Mouse (Mus musculus) MEL (cell line): ENCODE results near the gene Fbln2. TPM values are rescaled to one million over a fixed set of nuclear protein-coding genes. Genes with fewer than 3 reads are reported as not detected.

ENCODE experiments used
- DNase-seq: peaks from one replicate; pipeline ENCODE4 v3.0.0; 2011; ENCODE audit warnings: low read depth, low spot score
- H3K27ac ChIP-seq: 2 replicates; pipeline ENCODE4 v1.5.1; 2012; ENCODE audit warnings: low read depth, mild to moderate bottlenecking, control low read depth, low read length, moderate library complexity; ENCODE audit not compliant: control insufficient read depth
- H3K27me3 ChIP-seq, 2 experiments: fragments of 150-350 bp in 1 of 2; sonication (generic) in 1 of 2; 2 replicates each; pipeline ENCODE4 v1.6.1; 2012; ENCODE audit warnings: low read length in 2 of 2, mild to moderate bottlenecking in 2 of 2, improper control_type of control experiment in 1 of 2, moderate library complexity in 1 of 2; ENCODE audit not compliant: insufficient read depth in 2 of 2, control insufficient read depth in 1 of 2
- H3K36me3 ChIP-seq, 2 experiments: 2 replicates each; pipeline ENCODE4 v1.6.1; 2012 to 2014; ENCODE audit warnings: low read length in 2 of 2, improper control_type of control experiment in 1 of 2, inconsistent platforms in 1 of 2, mild to moderate bottlenecking in 1 of 2; ENCODE audit not compliant: insufficient read depth in 2 of 2, control insufficient read depth in 1 of 2
- H3K4me1 ChIP-seq, 2 experiments: fragments of 150-350 bp in 1 of 2; sonication (generic) in 1 of 2; 2 replicates each; pipeline ENCODE4 v1.6.1; 2012; ENCODE audit warnings: low read length in 2 of 2, improper control_type of control experiment in 1 of 2, mild to moderate bottlenecking in 1 of 2; ENCODE audit not compliant: insufficient read depth in 2 of 2, control insufficient read depth in 1 of 2
- H3K4me3 ChIP-seq, 2 experiments: fragments of 150-350 bp in 1 of 2; sonication (generic) in 1 of 2; 2 replicates each; pipeline ENCODE4 v1.5.1; 2012; ENCODE audit warnings: low read depth in 2 of 2, low read length in 2 of 2, mild to moderate bottlenecking in 2 of 2, moderate library complexity in 2 of 2, control low read depth in 1 of 2, improper control_type of control experiment in 1 of 2; ENCODE audit not compliant: control insufficient read depth in 1 of 2, insufficient read depth in 1 of 2
- H3K79me2 ChIP-seq: 2 replicates; pipeline ENCODE4 v1.6.1; 2012; ENCODE audit warnings: mild to moderate bottlenecking, low read length, moderate library complexity; ENCODE audit not compliant: control insufficient read depth, poor library complexity, insufficient read depth
- H3K9ac ChIP-seq: 2 replicates; pipeline ENCODE4 v1.6.1; 2012; ENCODE audit warnings: low read depth, mild to moderate bottlenecking, control low read depth, low read length, moderate library complexity; ENCODE audit not compliant: control insufficient read depth, poor library complexity, severe bottlenecking
- H3K9me3 ChIP-seq: fragments of 150-350 bp; sonication (generic); replicated peaks from 2 replicates; pipeline ENCODE4 v1.6.1; 2012; ENCODE audit warnings: mild to moderate bottlenecking, low read length, improper control_type of control experiment, moderate library complexity; ENCODE audit not compliant: insufficient read depth
- BHLHE40 ChIP-seq: IDR thresholded peaks from 2 replicates; pipeline ENCODE4 v1.6.1; 2012; ENCODE audit warnings: low read depth, mild to moderate bottlenecking, inconsistent platforms, low read length, improper control_type of control experiment, borderline replicate concordance
- CTCF ChIP-seq, 3 experiments: IDR thresholded peaks in 2 of 3; conservative IDR thresholded peaks in 1 of 3; 2 replicates each; pipeline ENCODE4 v1.5.1; 2011 to 2012; ENCODE audit warnings: low read length in 3 of 3, low read depth in 2 of 3, mild to moderate bottlenecking in 2 of 3, improper control_type of control experiment in 1 of 3, inconsistent platforms in 1 of 3, mixed read lengths in 1 of 3, moderate library complexity in 1 of 3; ENCODE audit not compliant: control insufficient read depth in 1 of 3, insufficient read depth in 1 of 3, poor library complexity in 1 of 3, severe bottlenecking in 1 of 3
- ETS1 ChIP-seq: IDR thresholded peaks from 2 replicates; pipeline ENCODE4 v1.6.1; 2012; ENCODE audit warnings: low read depth, mild to moderate bottlenecking, inconsistent platforms, low read length, improper control_type of control experiment, moderate library complexity
- GABPA ChIP-seq: IDR thresholded peaks from 2 replicates; pipeline ENCODE4 v1.6.1; 2012; ENCODE audit warnings: low read depth, mild to moderate bottlenecking, inconsistent platforms, low read length, improper control_type of control experiment, moderate library complexity
- JUND ChIP-seq: IDR thresholded peaks from 2 replicates; pipeline ENCODE4 v1.6.1; 2011; ENCODE audit warnings: low read depth, mild to moderate bottlenecking, improper control_type of control experiment, low read length
- KAT2A ChIP-seq: conservative IDR thresholded peaks from 2 replicates; pipeline ENCODE4 v1.6.1; 2012; ENCODE audit warnings: low read depth, low read length, improper control_type of control experiment, inconsistent platforms
- MAX ChIP-seq: IDR thresholded peaks from 2 replicates; pipeline ENCODE4 v1.6.1; 2011; ENCODE audit warnings: low read length, improper control_type of control experiment
- MXI1 ChIP-seq: IDR thresholded peaks from 2 replicates; pipeline ENCODE4 v1.6.1; 2011; ENCODE audit warnings: mild to moderate bottlenecking, low read depth, low read length, improper control_type of control experiment
- MYB ChIP-seq: IDR thresholded peaks from 2 replicates; pipeline ENCODE4 v1.6.1; 2011; ENCODE audit warnings: mild to moderate bottlenecking, low read depth, low read length, improper control_type of control experiment
- POLR2A ChIP-seq, 2 experiments: IDR thresholded peaks; 2 replicates each; pipeline ENCODE4 v1.6.1; 2011 to 2012; ENCODE audit warnings: low read length in 2 of 2, mild to moderate bottlenecking in 2 of 2, control low read depth in 1 of 2, improper control_type of control experiment in 1 of 2, low read depth in 1 of 2, moderate library complexity in 1 of 2; ENCODE audit not compliant: control insufficient read depth in 1 of 2, insufficient read depth in 1 of 2, poor library complexity in 1 of 2
- RCOR1 ChIP-seq: IDR thresholded peaks from 2 replicates; pipeline ENCODE4 v1.6.1; 2012; ENCODE audit warnings: low read depth, mild to moderate bottlenecking, inconsistent platforms, low read length, improper control_type of control experiment
- SIN3A ChIP-seq: IDR thresholded peaks from 2 replicates; pipeline ENCODE4 v1.6.1; 2012; ENCODE audit warnings: low read length, improper control_type of control experiment, inconsistent platforms
- TAL1 ChIP-seq: IDR thresholded peaks from 2 replicates; pipeline ENCODE4 v1.6.1; 2012; ENCODE audit warnings: mild to moderate bottlenecking, inconsistent platforms, low read length, moderate library complexity, mixed read lengths
- TBP ChIP-seq: IDR thresholded peaks from 2 replicates; pipeline ENCODE4 v1.8.0; 2011; ENCODE audit warnings: low read depth, low read length, improper control_type of control experiment
- USF1 ChIP-seq: IDR thresholded peaks from 2 replicates; pipeline ENCODE4 v1.6.1; 2014; ENCODE audit warnings: low read depth, mild to moderate bottlenecking, inconsistent platforms, low read length, improper control_type of control experiment, moderate library complexity
- USF2 ChIP-seq, 2 experiments: IDR thresholded peaks; 2 replicates each; pipeline ENCODE4 v1.6.1; 2011 to 2012; ENCODE audit warnings: improper control_type of control experiment in 2 of 2, low read length in 2 of 2, borderline replicate concordance in 1 of 2, inconsistent platforms in 1 of 2, low read depth in 1 of 2, mild to moderate bottlenecking in 1 of 2; ENCODE audit not compliant: insufficient read depth in 1 of 2
- ZKSCAN1 ChIP-seq: IDR thresholded peaks from 2 replicates; pipeline ENCODE4 v1.6.1; 2012; ENCODE audit warnings: low read depth, mild to moderate bottlenecking, inconsistent platforms, low read length, improper control_type of control experiment, moderate library complexity
- ZMIZ1 ChIP-seq: IDR thresholded peaks from 2 replicates; pipeline ENCODE4 v1.6.1; 2012; ENCODE audit warnings: low read depth, mild to moderate bottlenecking, inconsistent platforms, low read length, improper control_type of control experiment, moderate library complexity
- ZNF384 ChIP-seq: IDR thresholded peaks from 2 replicates; pipeline ENCODE4 v1.6.1; 2012; ENCODE audit warnings: low read depth, mild to moderate bottlenecking, inconsistent platforms, low read length, improper control_type of control experiment
- polyA plus RNA-seq, 2 experiments: library from polyadenylated mRNA; stranded (reverse) in 1 of 2; unstranded in 1 of 2; fragments of >175 nt in 1 of 2; fragments of >200 nt in 1 of 2; gene quantifications; 2 replicates each; pipeline versions ENCODE4 v1.2.1 to v1.2.4; 2012; ENCODE audit warnings: low replicate concordance in 2 of 2, low read depth in 1 of 2; ENCODE audit not compliant: insufficient read length in 2 of 2, insufficient read depth in 1 of 2, missing spikeins in 1 of 2
- total RNA-seq: library from RNA; depleted of rRNA; stranded (reverse); fragments of 300-350 nt; gene quantifications from 2 replicates; pipeline ENCODE4 v1.2.3, GENCODE M21; 2012

The Fbln2 gene
- total and polyA plus RNA-seq, 3 experiments = 1.9 to 2.3 TPM; not detected in 1

DNA sequence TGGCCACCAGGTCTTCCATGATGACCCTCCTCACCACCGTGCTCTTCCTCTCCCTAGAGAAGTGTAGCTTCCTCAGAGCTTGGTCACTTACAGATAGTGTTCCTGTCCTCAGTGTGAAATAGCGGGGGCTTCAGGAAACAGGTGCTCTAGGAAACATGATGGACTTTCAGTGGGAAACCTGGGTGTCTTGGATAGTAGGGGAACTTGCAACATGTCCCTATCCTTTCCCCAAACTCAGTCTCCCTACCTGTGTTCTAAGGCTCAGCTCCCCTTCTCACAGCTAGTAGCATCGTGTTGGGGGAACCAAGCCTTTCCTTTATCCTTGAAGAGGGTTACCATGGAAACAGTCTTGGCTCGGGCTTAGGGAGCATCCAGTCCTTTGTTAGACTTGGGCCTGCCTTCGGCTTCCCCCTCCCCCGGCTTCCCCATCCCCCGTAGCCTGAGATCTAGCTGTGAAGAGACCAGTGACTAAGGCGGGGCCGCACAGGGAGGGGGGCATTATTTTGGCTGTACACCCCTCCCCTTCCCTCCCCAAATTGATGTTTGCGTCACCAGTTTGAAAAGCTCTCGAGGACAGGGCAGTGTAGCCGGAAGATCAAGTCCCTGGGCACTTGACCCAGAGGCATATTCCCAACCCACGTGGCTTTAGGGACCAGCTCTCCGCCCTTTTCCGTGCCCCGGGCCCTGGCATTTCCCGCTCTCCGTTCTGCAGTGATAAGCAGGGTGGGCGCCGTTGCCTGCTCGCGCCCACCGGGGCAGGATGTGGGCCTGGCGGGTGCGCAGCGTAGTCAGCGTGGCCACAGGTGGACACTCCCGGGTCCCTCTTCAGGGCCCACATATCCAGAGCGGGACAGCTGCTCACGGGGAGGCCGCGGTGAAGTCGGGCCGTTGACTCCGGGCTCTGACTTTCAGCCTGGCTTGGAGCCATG is 72.5 kb downstream of the Fbln2 start:
- no peaks in the 10 kb centered on the region for H3K9me3 ChIP-seq
- no peaks in the 10 kb centered on the region for H3K36me3 ChIP-seq
- peaks cover 0 to 1% of the 10 kb centered on the region in 2 experiments; a peak in 1 of 4 replicates for H3K4me1 ChIP-seq
- H3K9ac ChIP-seq = no peak overlapping the region
- TF ChIP-seq USF1 (no peak), MXI1 (no peak), TAL1 (no peak), JUND (no peak), MAX (no peak), POLR2A (IDR thresholded peaks at IDR 0.05; ENCODE audit: control insufficient read depth in 1 of 2, insufficient read depth in 1 of 2, low read depth in 1 of 2, low read length in 2 of 2, poor library complexity in 1 of 2) (no peak), GABPA (no peak), MYB (no peak), ZKSCAN1 (no peak), SIN3A (no peak), ETS1 (no peak), USF2 (IDR thresholded peaks at IDR 0.05; ENCODE audit: borderline replicate concordance in 1 of 2, insufficient read depth in 1 of 2, low read depth in 1 of 2, low read length in 2 of 2) (no peak), KAT2A (no peak), ZNF384 (no peak), CTCF (IDR thresholded peaks at IDR 0.05 in 2 of 3, conservative IDR thresholded peaks at IDR 0.05 in 1 of 3; ENCODE audit: control insufficient read depth in 1 of 3, insufficient read depth in 1 of 3, low read depth in 2 of 3, low read length in 3 of 3, poor library complexity in 1 of 3, severe bottlenecking in 1 of 3) (no peak), BHLHE40 (no peak), ZMIZ1 (no peak), TBP (no peak), RCOR1 (no peak)
- no peak overlapping the region for H3K4me3 ChIP-seq
- no peaks in the 10 kb centered on the region for H3K79me2 ChIP-seq
- H3K27ac ChIP-seq = no peak overlapping the region
- H3K27me3 ChIP-seq = peaks cover 0 to 3% of the 10 kb centered on the region in 2 experiments; a peak in 2 of 4 replicates
- no peak for DNase-seq

DNA sequence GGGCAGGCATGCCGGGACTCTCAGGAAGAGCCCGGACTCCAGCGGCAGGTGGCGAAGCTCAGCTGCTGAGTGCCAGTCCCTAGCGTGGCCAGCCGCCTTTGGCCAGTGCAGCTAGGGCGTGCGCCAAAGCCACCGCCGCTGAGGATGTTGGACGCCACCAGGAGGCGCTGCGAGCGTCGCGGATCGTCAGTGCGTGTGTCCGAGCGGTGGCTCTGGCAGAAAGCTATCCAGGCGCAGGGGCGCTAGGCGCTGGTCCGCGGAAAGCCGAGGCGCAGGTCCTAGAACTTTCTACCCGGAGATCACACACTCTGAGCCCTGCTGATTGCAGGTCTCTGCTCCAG is 73.2 kb downstream of the Fbln2 start:
- DNase-seq = no peak
- no peak overlapping the region for H3K9ac ChIP-seq

More for the DNA sequence above, 73.2 kb downstream of the Fbln2 start:
- Histone ChIP-seq H3K27ac (no peak overlapping the region), H3K9me3 (no peaks in the 10 kb centered on the region), H3K27me3 (peaks cover 0 to 3% of the 10 kb centered on the region in 2 experiments; a peak in 3 of 4 replicates), H3K79me2 (no peaks in the 10 kb centered on the region), H3K36me3 (no peaks in the 10 kb centered on the region), H3K4me1 (no peaks in the 10 kb centered on the region), H3K4me3 (no peak overlapping the region)
- TF ChIP-seq CTCF (IDR thresholded peaks at IDR 0.05 in 2 of 3, conservative IDR thresholded peaks at IDR 0.05 in 1 of 3; ENCODE audit: control insufficient read depth in 1 of 3, insufficient read depth in 1 of 3, low read depth in 2 of 3, low read length in 3 of 3, poor library complexity in 1 of 3, severe bottlenecking in 1 of 3) = peak in 1 of 3 experiments; percentile 44; a peak in 3 of 6 replicates
- no peak for TF ChIP-seq SIN3A
